Mouse (Mus musculus) pancreas, adult 10 weeks (tissue): ENCODE measurements around the gene Cyp3a13. TPM values are rescaled to one million over a fixed set of nuclear protein-coding genes. Genes with fewer than 3 reads are reported as not detected.

Experiments
- polyA plus RNA-seq: library from polyadenylated mRNA; stranded (reverse); fragments of 350-450 nt; fragmentation: Illumina TruSeq; extraction: RNeasy Lipid Tissue Mini Kit (QIAGEN cat#74804); gene quantifications from one replicate; pipeline ENCODE4 v1.2.3, GENCODE M21; 2015; ENCODE audit warnings: low read depth, low replicate concordance; ENCODE audit not compliant: insufficient read depth

Cyp3a13 gene
- polyA plus RNA-seq, result 1.7 TPM

GRCm38 (mm10) chr5:137921532-137921931 is at the start of gene Cyp3a13:
Cyp3a13 (minus strand) TSS chr5:137921619.

GRCm38 (mm10) chr5:137962945-137963344 is 41.5 kb upstream of the Cyp3a13 start, which contains the start of gene Gjc3:
Gjc3 (minus strand) TSS chr5:137963098.

GRCm38 (mm10) chr5:137871644-137872380 is 49.6 kb downstream of the Cyp3a13 start, which contains the start of gene Pilrb2:
Pilrb2 (minus strand) TSS chr5:137871815.

GRCm38 (mm10) chr5:137857960-137858710 is 63.3 kb downstream of the Cyp3a13 start, which contains the start of gene Pilrb1:
Pilrb1 (minus strand) TSS chr5:137858106.

Other genes with a start within 250 kb of the Cyp3a13 start
- 3.9 TPM for gene Agfg2, start 236.9 kb downstream of the Cyp3a13 start, polyA plus RNA-seq
- gene Nyap1, start 180.0 kb downstream of the Cyp3a13 start, polyA plus RNA-seq, result 1.2 TPM
- 16.1 TPM for gene Tsc22d4, start 175.9 kb downstream of the Cyp3a13 start, polyA plus RNA-seq
- 6.1 TPM for gene Ppp1r35, start 142.8 kb downstream of the Cyp3a13 start, polyA plus RNA-seq
- gene Mepce, start 134.0 kb downstream of the Cyp3a13 start, polyA plus RNA-seq, result 15.2 TPM
- gene Zcwpw1, start 133.8 kb downstream of the Cyp3a13 start, polyA plus RNA-seq, result 1.2 TPM
- 2.6 TPM for gene Pilra, start 85.3 kb downstream of the Cyp3a13 start, polyA plus RNA-seq
- not detected for gene Pilrb1, start 63.5 kb downstream of the Cyp3a13 start, polyA plus RNA-seq
- not detected for gene Pilrb2, start 49.8 kb downstream of the Cyp3a13 start, polyA plus RNA-seq
- not detected for gene Gjc3, start 41.5 kb upstream of the Cyp3a13 start, polyA plus RNA-seq
- 3.8 TPM for gene Azgp1, start 59.9 kb upstream of the Cyp3a13 start, polyA plus RNA-seq
- not detected for gene Smok3a, start 99.6 kb upstream of the Cyp3a13 start, polyA plus RNA-seq
- not detected for gene Smok3b, start 99.8 kb upstream of the Cyp3a13 start, polyA plus RNA-seq
- gene Smok3c, start 131.6 kb upstream of the Cyp3a13 start, polyA plus RNA-seq, result not detected
- 2.7 TPM for gene Zkscan1, start 163.5 kb upstream of the Cyp3a13 start, polyA plus RNA-seq
- 4.1 TPM for gene Zscan21, start 195.3 kb upstream of the Cyp3a13 start, polyA plus RNA-seq
- 1.2 TPM for gene Zfp113, start 234.1 kb upstream of the Cyp3a13 start, polyA plus RNA-seq
- 25.2 TPM for gene Cops6, start 239.5 kb upstream of the Cyp3a13 start, polyA plus RNA-seq